Mouse (Mus musculus): ENCODE measurements around the gene Ino80d. TPM values are rescaled to one million over a fixed set of nuclear protein-coding genes. Genes with fewer than 3 reads are reported as not detected.

The Ino80d gene
- polyA plus RNA-seq, 1 experiment from 2014 or later = 10.4 TPM

DNA sequence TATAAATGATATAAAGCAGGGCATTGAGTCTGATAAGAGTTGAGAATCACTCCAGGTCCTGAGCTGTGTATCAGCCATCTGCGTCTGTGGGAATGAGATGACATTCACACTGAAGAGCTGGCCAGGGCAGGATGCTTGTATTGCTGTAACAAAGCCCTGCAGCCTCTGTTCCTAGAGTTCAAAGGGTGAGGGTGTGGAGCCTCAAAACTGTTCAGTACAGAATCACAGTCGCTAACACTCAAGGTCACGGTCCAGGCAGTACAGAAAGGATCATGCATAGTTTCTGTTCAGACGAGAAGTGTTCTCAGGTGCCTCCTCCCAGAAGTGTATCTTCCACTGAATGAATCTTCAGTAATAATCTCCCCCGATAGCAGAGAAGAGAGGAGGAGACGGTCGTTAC, 203.0 kb downstream of the Ino80d start:
- no peak for ATAC-seq (ENCODE audit: insufficient number of reproducible peaks, low FRiP score)
- Histone ChIP-seq H3K4me2 (no peak overlapping the region), H3K27me3 (replicated peaks) (no peaks in the 10 kb centered on the region), H3K4me3 (no peak overlapping the region), H3K4me1 (replicated peaks) (no peaks in the 10 kb centered on the region), H3K9me3 (replicated peaks) (no peaks in the 10 kb centered on the region), H3K27ac (ENCODE audit: poor library complexity, severe bottlenecking) (no peak overlapping the region), H3K36me3 (no peaks in the 10 kb centered on the region), H3K9ac (no peak overlapping the region)
- WGBS = 49% methylated on average over 7 of the region's 7 CpGs

DNA sequence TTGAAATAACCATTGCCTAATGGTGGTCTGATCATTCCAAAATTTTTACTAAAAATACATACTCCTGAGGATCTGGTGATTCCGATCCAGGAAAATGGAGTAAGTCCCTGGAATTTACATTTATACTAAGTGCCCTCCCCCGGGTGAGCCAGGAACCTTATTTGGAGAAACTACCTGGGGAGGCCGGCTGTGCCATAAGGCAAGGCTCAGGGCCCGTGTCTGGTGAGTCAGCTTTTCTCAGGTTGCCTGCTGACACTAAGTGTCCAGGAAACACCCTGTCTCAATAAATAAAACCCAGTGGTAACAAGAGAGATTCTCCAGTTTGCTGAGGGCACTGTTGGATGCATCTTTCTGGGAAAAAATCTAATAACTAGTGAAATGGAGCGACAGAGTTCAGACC, 205.3 kb downstream of the Ino80d start:
- 82% methylated on average over 5 of the region's 5 CpGs for WGBS
- H3K27ac ChIP-seq (ENCODE audit: poor library complexity, severe bottlenecking) = no peak overlapping the region
- H3K4me1 ChIP-seq (replicated peaks) = no peaks in the 10 kb centered on the region

DNA sequence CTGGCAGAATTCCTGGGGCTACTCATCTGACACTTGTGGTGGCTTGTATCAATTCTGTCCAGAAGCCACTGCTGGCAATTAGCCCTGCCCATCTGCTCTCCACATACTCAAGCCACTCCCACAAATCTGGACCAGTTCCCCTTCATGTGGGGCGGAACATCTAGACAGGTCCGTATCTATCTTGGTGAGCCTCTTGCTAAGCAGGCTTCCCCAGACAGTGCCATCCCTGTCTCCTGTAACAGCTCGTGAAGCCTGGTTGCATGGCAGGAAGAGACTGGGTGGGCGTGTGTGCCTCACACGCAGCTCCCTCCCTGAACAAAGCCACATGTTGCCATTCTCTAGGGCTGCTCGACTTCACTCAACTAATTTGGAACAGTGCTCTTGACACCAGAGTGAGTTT, 206.0 kb downstream of the Ino80d start:
- no peak overlapping the region for H3K4me2 ChIP-seq
- no peaks in the 10 kb centered on the region for H3K4me1 ChIP-seq (replicated peaks)
- no peak overlapping the region for H3K27ac ChIP-seq (ENCODE audit: poor library complexity, severe bottlenecking)
- no peaks in the 10 kb centered on the region for H3K36me3 ChIP-seq
- H3K9ac ChIP-seq = no peak overlapping the region
- H3K9me3 ChIP-seq (replicated peaks) = no peaks in the 10 kb centered on the region
- no peaks in the 10 kb centered on the region for H3K27me3 ChIP-seq (replicated peaks)
- WGBS = 57% methylated on average over 6 of the region's 6 CpGs
- ATAC-seq (ENCODE audit: insufficient number of reproducible peaks, low FRiP score) = no peak
- no peak overlapping the region for H3K4me3 ChIP-seq

More for the DNA sequence above, 205.3 kb downstream of the Ino80d start:
- Histone ChIP-seq H3K9me3 (replicated peaks) (no peaks in the 10 kb centered on the region), H3K9ac (no peak overlapping the region), H3K4me3 (no peak overlapping the region), H3K36me3 (no peaks in the 10 kb centered on the region), H3K27me3 (replicated peaks) (no peaks in the 10 kb centered on the region), H3K4me2 (no peak overlapping the region)
- ATAC-seq (ENCODE audit: insufficient number of reproducible peaks, low FRiP score) = no peak

Small RNA genes lying within 50 kb of the gene (microRNA-seq; reads per million reads assigned to microRNA genes)
- not detected for gene Gm24557
- gene Gm44468 = not detected

Other genes starting within 250 kb of the Ino80d start
- 291 and 297 TPM in 2 replicates for gene Eef1b2, start 62.2 kb upstream of the Ino80d start, polyA plus RNA-seq (2016; fragmentation: Nextera tagmentation; extraction: Ambion mirVana)
- 327 and 338 TPM in 2 replicates for gene Ndufs1, start 62.2 kb upstream of the Ino80d start, polyA plus RNA-seq (2016; fragmentation: Nextera tagmentation; extraction: Ambion mirVana)
- gene Gpr1, start 99.9 kb upstream of the Ino80d start, polyA plus RNA-seq (2016; fragmentation: Nextera tagmentation; extraction: Ambion mirVana) = 0.11 TPM in 1 of 2 replicates, not detected in the other
- gene Zdbf2, start 158.6 kb upstream of the Ino80d start, polyA plus RNA-seq (2016; fragmentation: Nextera tagmentation; extraction: Ambion mirVana) = 9.2 and 10.7 TPM in 2 replicates

Data from heart, embryonic 12.5 days (tissue).